Mouse (Mus musculus): Measurements from ENCODE around the gene Prf1.

The Prf1 gene

GRCm38 (mm10) chr10:61286246-61286645 lies 11.4 kb upstream of the Prf1 start:
- no peak for DNase-seq (ENCODE audit: low spot score in 2 of 2)

- DNase-seq (ENCODE audit: low spot score in 2 of 2): no peak
Measured at GRCm38 (mm10) chr10:61290016-61290415, 7.6 kb upstream of the Prf1 start.

- DNase-seq (ENCODE audit: low spot score in 2 of 2): no peak
Measured at GRCm38 (mm10) chr10:61290479-61290878, 7.2 kb upstream of the Prf1 start.

- DNase-seq (ENCODE audit: low spot score in 2 of 2): no peak
Measured at GRCm38 (mm10) chr10:61294242-61294641, 3.4 kb upstream of the Prf1 start.

GRCm38 (mm10) chr10:61296713-61297445 lies 754 bp upstream of the Prf1 start:
- no peak for DNase-seq (ENCODE audit: low spot score in 2 of 2)

GRCm38 (mm10) chr10:61300996-61301395 lies 3.4 kb downstream of the Prf1 start:
- DNase-seq (ENCODE audit: low spot score in 2 of 2): no peak

- no peak for DNase-seq (ENCODE audit: low spot score in 2 of 2)
Measured at GRCm38 (mm10) chr10:61304046-61304445, 6.4 kb downstream of the Prf1 start.

- DNase-seq (ENCODE audit: low spot score in 2 of 2): no peak
Measured at GRCm38 (mm10) chr10:61305928-61306590, 8.4 kb downstream of the Prf1 start.

- no peak for DNase-seq (ENCODE audit: low spot score in 2 of 2)
Measured at GRCm38 (mm10) chr10:61308706-61309320, 11.2 kb downstream of the Prf1 start.

GRCm38 (mm10) chr10:61312159-61312558 lies 14.5 kb downstream of the Prf1 start:
- no peak for DNase-seq (ENCODE audit: low spot score in 2 of 2)

- no peak for DNase-seq (ENCODE audit: low spot score in 2 of 2)
Measured at GRCm38 (mm10) chr10:61312754-61313153, 15.1 kb downstream of the Prf1 start.

GRCm38 (mm10) chr10:61313750-61314149 lies 16.1 kb downstream of the Prf1 start:
- no peak for DNase-seq (ENCODE audit: low spot score in 2 of 2)

- no peak for DNase-seq (ENCODE audit: low spot score in 2 of 2)
Measured at GRCm38 (mm10) chr10:61315324-61315880, 17.8 kb downstream of the Prf1 start.

- no peak for DNase-seq (ENCODE audit: low spot score in 2 of 2)
Measured at GRCm38 (mm10) chr10:61318527-61318926, 20.9 kb downstream of the Prf1 start.

GRCm38 (mm10) chr10:61324717-61325116 lies 27.1 kb downstream of the Prf1 start:
- no peak for DNase-seq (ENCODE audit: low spot score in 2 of 2)

GRCm38 (mm10) chr10:61325782-61326328 lies 28.2 kb downstream of the Prf1 start:
- DNase-seq (ENCODE audit: low spot score in 2 of 2): no peak

- no peak for DNase-seq (ENCODE audit: low spot score in 2 of 2)
Measured at GRCm38 (mm10) chr10:61327545-61327944, 29.9 kb downstream of the Prf1 start.

- no peak for DNase-seq (ENCODE audit: low spot score in 2 of 2)
Measured at GRCm38 (mm10) chr10:61328927-61329326, 31.3 kb downstream of the Prf1 start.

- no peak for DNase-seq (ENCODE audit: low spot score in 2 of 2)
Measured at GRCm38 (mm10) chr10:61331046-61331445, 33.4 kb downstream of the Prf1 start.

- no peak for DNase-seq (ENCODE audit: low spot score in 2 of 2)
Measured at GRCm38 (mm10) chr10:61334545-61334944, 36.9 kb downstream of the Prf1 start.

- DNase-seq (ENCODE audit: low spot score in 2 of 2): peak; percentile 44 to 66
Measured at GRCm38 (mm10) chr10:61336137-61336536, 38.5 kb downstream of the Prf1 start.

GRCm38 (mm10) chr10:61336592-61336991 lies 39.0 kb downstream of the Prf1 start:
- DNase-seq (ENCODE audit: low spot score in 2 of 2): no peak
